Mouse (Mus musculus) CH12.LX (cell line): ENCODE results near the gene Pgf. TPM values are rescaled to one million over a fixed set of nuclear protein-coding genes. Genes with fewer than 3 reads are reported as not detected.

Experiments used
- DNase-seq: peaks from one replicate; pipeline ENCODE4 v3.0.0-alpha.2; 2013; ENCODE audit errors: extremely low read depth
- H3K27ac ChIP-seq: 2 replicates; pipeline ENCODE4 v1.5.1; 2012; ENCODE audit warnings: low read depth, mild to moderate bottlenecking, control low read depth, moderate library complexity; ENCODE audit not compliant: insufficient read depth
- H3K27me3 ChIP-seq: replicated peaks from 2 replicates; pipeline ENCODE3; 2012; ENCODE audit warnings: inconsistent platforms
- H3K36me3 ChIP-seq, 2 experiments: replicated peaks in 1 of 2; 2 replicates each; pipeline versions ENCODE3 to v1.6.1; 2012; ENCODE audit warnings: inconsistent platforms in 1 of 2, low read length in 1 of 2, mild to moderate bottlenecking in 1 of 2, mixed read lengths in 1 of 2, moderate library complexity in 1 of 2; ENCODE audit not compliant: control insufficient read depth in 1 of 2, insufficient read depth in 1 of 2
- H3K4me1 ChIP-seq, 2 experiments: 2 replicates each; pipeline ENCODE4 v1.6.1; 2012; ENCODE audit warnings: inconsistent platforms in 1 of 2, moderate library complexity in 1 of 2; ENCODE audit not compliant: insufficient read depth in 2 of 2, control insufficient read depth in 1 of 2
- H3K4me2 ChIP-seq: 2 replicates; pipeline ENCODE4 v1.6.1; 2012; ENCODE audit warnings: low read depth, mild to moderate bottlenecking, control low read depth; ENCODE audit not compliant: poor library complexity, insufficient read depth, severe bottlenecking
- H3K4me3 ChIP-seq, 3 experiments: fragments of 150-350 bp in 1 of 3; sonication (generic) in 1 of 3; replicated peaks in 1 of 3; 2 replicates each; pipeline versions ENCODE3 to v1.5.1; 2011 to 2012; ENCODE audit warnings: low read depth in 2 of 3, low read length in 2 of 3, mild to moderate bottlenecking in 2 of 3, moderate library complexity in 2 of 3, control low read depth in 1 of 3, improper control_type of control experiment in 1 of 3, inconsistent platforms in 1 of 3, mixed read lengths in 1 of 3; ENCODE audit not compliant: poor library complexity in 1 of 3
- H3K79me2 ChIP-seq: replicated peaks from 2 replicates; pipeline ENCODE4 v1.6.1; 2012; ENCODE audit warnings: mild to moderate bottlenecking, moderate library complexity; ENCODE audit not compliant: control insufficient read depth, poor library complexity, insufficient read depth, severe bottlenecking; ENCODE audit errors: extremely low read depth
- H3K9ac ChIP-seq: 2 replicates; pipeline ENCODE4 v1.6.1; 2012; ENCODE audit warnings: low read depth, mild to moderate bottlenecking, control low read depth, moderate library complexity; ENCODE audit not compliant: insufficient read depth
- H3K9me3 ChIP-seq: replicated peaks from 2 replicates; pipeline ENCODE3; 2012; ENCODE audit warnings: low read length, inconsistent platforms, mixed read lengths
- BHLHE40 ChIP-seq: IDR thresholded peaks from 2 replicates; pipeline ENCODE4 v1.6.1; 2011; ENCODE audit warnings: mild to moderate bottlenecking, low read depth, low read length, improper control_type of control experiment
- CHD1 ChIP-seq: IDR thresholded peaks from 2 replicates; pipeline ENCODE4 v1.6.1; 2012; ENCODE audit warnings: low read depth, low read length, improper control_type of control experiment, inconsistent platforms
- CHD2 ChIP-seq: IDR thresholded peaks from 2 replicates; pipeline ENCODE4 v1.6.1; 2011; ENCODE audit warnings: low read length, improper control_type of control experiment
- ELF1 ChIP-seq: IDR thresholded peaks from 2 replicates; pipeline ENCODE4 v1.6.1; 2014; ENCODE audit warnings: low read depth, mild to moderate bottlenecking, inconsistent platforms, low read length, improper control_type of control experiment
- ETS1 ChIP-seq: conservative IDR thresholded peaks from 2 replicates; pipeline ENCODE4 v1.6.1; 2012; ENCODE audit warnings: low read depth, mild to moderate bottlenecking, inconsistent platforms, low read length, improper control_type of control experiment, moderate library complexity
- HCFC1 ChIP-seq: IDR thresholded peaks from 2 replicates; pipeline ENCODE4 v1.6.1; 2012; ENCODE audit warnings: low read depth, mild to moderate bottlenecking, inconsistent platforms, low read length, improper control_type of control experiment
- IRF4 ChIP-seq: IDR thresholded peaks from 2 replicates; pipeline ENCODE4 v1.6.1; 2014; ENCODE audit warnings: low read depth, mild to moderate bottlenecking, inconsistent platforms, low read length, improper control_type of control experiment
- JUN ChIP-seq: IDR thresholded peaks from 2 replicates; pipeline ENCODE4 v1.6.1; 2011; ENCODE audit warnings: low read depth, mild to moderate bottlenecking, low read length, improper control_type of control experiment, moderate library complexity; ENCODE audit not compliant: insufficient read depth
- MXI1 ChIP-seq: IDR thresholded peaks from 2 replicates; pipeline ENCODE4 v1.6.1; 2011; ENCODE audit warnings: mild to moderate bottlenecking, low read depth, low read length, improper control_type of control experiment
- NELFE ChIP-seq: IDR thresholded peaks from 2 replicates; pipeline ENCODE4 v1.6.1; 2011; ENCODE audit warnings: low read depth, low read length, improper control_type of control experiment
- POLR2AphosphoS2 ChIP-seq: IDR thresholded peaks from 2 replicates; pipeline ENCODE4 v1.6.1; 2011; ENCODE audit warnings: low read depth, low read length, improper control_type of control experiment
- USF1 ChIP-seq: IDR thresholded peaks from 2 replicates; pipeline ENCODE4 v1.6.1; 2014; ENCODE audit warnings: low read depth, mild to moderate bottlenecking, inconsistent platforms, low read length, improper control_type of control experiment
- ZC3H11A ChIP-seq: IDR thresholded peaks from 2 replicates; pipeline ENCODE4 v1.6.1; 2012; ENCODE audit warnings: low read depth, mild to moderate bottlenecking, inconsistent platforms, low read length, improper control_type of control experiment
- ZKSCAN1 ChIP-seq: IDR thresholded peaks from 2 replicates; pipeline ENCODE4 v1.6.1; 2012; ENCODE audit warnings: low read depth, inconsistent platforms, low read length, improper control_type of control experiment, borderline replicate concordance
- ZNF384 ChIP-seq: IDR thresholded peaks from 2 replicates; pipeline ENCODE4 v1.6.1; 2012; ENCODE audit warnings: low read depth, low read length, improper control_type of control experiment, inconsistent platforms
- dilution Hi-C: fragments of 300-500 bp; cut with MboI; formaldehyde crosslinking; loops from 2 replicates; pipeline ENCODE4 v1.14.3; 2020; ENCODE audit warnings: low sequenced_read_pairs; ENCODE audit not compliant: extremely low pct_unique_long_range_greater_than_20kb, extremely low pct_ligation_motif_present
- in situ Hi-C: fragments of 300-500 bp; cut with MboI; formaldehyde crosslinking; loops from 3 replicates; pipeline ENCODE4 v1.14.3; 2019; ENCODE audit warnings: low sequenced_read_pairs, low pct_ligation_motif_present, low pct_unique_long_range_greater_than_20kb, mixed read lengths
- polyA plus RNA-seq: library from polyadenylated mRNA; unstranded; fragments of >175 nt; gene quantifications from 2 replicates; pipeline ENCODE4 v1.2.1, GENCODE M21; 2012; ENCODE audit warnings: low read depth; ENCODE audit not compliant: insufficient read length
- total RNA-seq, 2 experiments: library from RNA; depleted of rRNA; stranded (reverse); fragments of 300-350 nt in 1 of 2; fragments of >200 nt in 1 of 2; gene quantifications; 2 replicates each; pipeline ENCODE4 v1.2.3; 2012 to 2014

The Pgf gene
- 0.34 and 0.50 TPM in 2 replicates for total RNA-seq (2012; rRNA removed)
- total RNA-seq (2014; rRNA removed), result 0.64 and 0.76 TPM in 2 replicates
- polyA plus RNA-seq, result 0.73 and 1.7 TPM in 2 replicates

GRCm38 (mm10) chr12:85177740-85178239 is at the start of gene Pgf:
Pgf (minus strand) TSS chr12:85177790.
- Histone ChIP-seq H3K27ac (no peak within 1 kb of the TSS), H3K4me3 (peak within 1 kb of the TSS in 2 of 3 experiments; percentile 10 to 36), H3K4me1 (peaks cover 10 to 19% of the 10 kb centered on the region in 2 experiments), H3K4me2 (peak within 1 kb of the TSS; percentile 58), H3K79me2 (no peaks in the 10 kb centered on the region), H3K27me3 (peaks cover 94% of the 10 kb centered on the region), H3K9me3 (no peaks in the 10 kb centered on the region), H3K36me3 (no peaks in the 10 kb centered on the region), H3K9ac (no peak within 1 kb of the TSS; the same call in 1 of the 2 replicates)
- in situ Hi-C loops, result no loop called here
- TF ChIP-seq CHD1 (no peak), IRF4 (no peak), ZC3H11A (no peak), ELF1 (no peak), JUN (no peak), NELFE (no peak), ETS1 (no peak), CHD2 (no peak), MXI1 (no peak), BHLHE40 (no peak), ZNF384 (no peak), HCFC1 (no peak), ZKSCAN1 (no peak)
- no peak for DNase-seq
- dilution Hi-C loops, result no loop called here

GRCm38 (mm10) chr12:85227227-85227626 is 49.6 kb upstream of the Pgf start:
- peaks cover 41 to 69% of the 10 kb centered on the region in 2 experiments for H3K36me3 ChIP-seq
- no peak overlapping the region for H3K27ac ChIP-seq
- H3K79me2 ChIP-seq, result no peaks in the 10 kb centered on the region
- H3K4me2 ChIP-seq, result no peak overlapping the region
- H3K4me3 ChIP-seq, result no peak overlapping the region
- peaks cover 0 to 22% of the 10 kb centered on the region in 2 experiments; a peak in 2 of 4 replicates for H3K4me1 ChIP-seq
- H3K9ac ChIP-seq, result no peak overlapping the region
- no peak for DNase-seq
- TF ChIP-seq USF1 (no peak), POLR2AphosphoS2 (0 out of 2 replicates have a peak, but pooled peaks have one; percentile 33)
- TF ChIP-seq, all 38 proteins: peak for 1
- dilution Hi-C loops, result no loop called here
- Histone ChIP-seq H3K9me3 (no peaks in the 10 kb centered on the region), H3K27me3 (no peaks in the 10 kb centered on the region)
- in situ Hi-C loops, result no loop called here
